Mouse (Mus musculus): ENCODE measurements at regions not wholly inside any gene's neighbourhood (a gene's known extent, or its start where the extent isn't known, plus 50 kb on each side); places are given as distances from the start of the nearest gene placed in this dataset.

GRCm38 (mm10) chr4:39508866-39509265 lies 58.8 kb downstream of the 1700009N14Rik start:
- DNase-seq (ENCODE audit: low spot score), result no peak
- Histone ChIP-seq H3K27ac (no peak overlapping the region), H3K4me1 (replicated peaks) (no peaks in the 10 kb centered on the region), H3K27me3 (ENCODE audit: insufficient read depth, poor library complexity, severe bottlenecking) (no peaks in the 10 kb centered on the region), H3K36me3 (no peaks in the 10 kb centered on the region), H3K9me3 (no peaks in the 10 kb centered on the region), H3K4me3 (no peak overlapping the region)
- 96% methylated on average over 6 of the region's 6 CpGs for WGBS

GRCm38 (mm10) chr4:39527492-39527891 lies 77.4 kb downstream of the 1700009N14Rik start:
- DNase-seq (ENCODE audit: low spot score), result no peak
- Histone ChIP-seq H3K9me3 (no peaks in the 10 kb centered on the region), H3K4me1 (replicated peaks) (no peaks in the 10 kb centered on the region), H3K36me3 (no peaks in the 10 kb centered on the region), H3K27me3 (ENCODE audit: insufficient read depth, poor library complexity, severe bottlenecking) (no peaks in the 10 kb centered on the region), H3K4me3 (no peak overlapping the region), H3K27ac (no peak overlapping the region)
- 85% methylated on average over 2 of the region's 2 CpGs for WGBS

GRCm38 (mm10) chr4:39528661-39529060 lies 78.6 kb downstream of the 1700009N14Rik start:
- 80% methylated on average over 4 of the region's 4 CpGs for WGBS

GRCm38 (mm10) chr4:39556101-39556763 lies 106.1 kb downstream of the 1700009N14Rik start:
- DNase-seq (ENCODE audit: low spot score), result no peak
- Histone ChIP-seq H3K4me1 (replicated peaks) (no peaks in the 10 kb centered on the region), H3K9me3 (no peaks in the 10 kb centered on the region), H3K27me3 (ENCODE audit: insufficient read depth, poor library complexity, severe bottlenecking) (no peaks in the 10 kb centered on the region), H3K4me3 (no peak overlapping the region), H3K36me3 (no peaks in the 10 kb centered on the region), H3K27ac (no peak overlapping the region)
- WGBS, result 95% methylated on average over 3 of the region's 3 CpGs

More at GRCm38 (mm10) chr4:39528661-39529060, 78.6 kb downstream of the 1700009N14Rik start:
- Histone ChIP-seq H3K36me3 (no peaks in the 10 kb centered on the region), H3K4me3 (no peak overlapping the region), H3K9me3 (no peaks in the 10 kb centered on the region), H3K27me3 (ENCODE audit: insufficient read depth, poor library complexity, severe bottlenecking) (no peaks in the 10 kb centered on the region), H3K4me1 (replicated peaks) (no peaks in the 10 kb centered on the region), H3K27ac (no peak overlapping the region)
- DNase-seq (ENCODE audit: low spot score), result no peak

GRCm38 (mm10) chr4:39597426-39597825 lies 147.3 kb downstream of the 1700009N14Rik start:
- H3K9me3 ChIP-seq, result no peaks in the 10 kb centered on the region
- no peaks in the 10 kb centered on the region for H3K4me1 ChIP-seq (replicated peaks)
- H3K27me3 ChIP-seq (ENCODE audit: insufficient read depth, poor library complexity, severe bottlenecking), result no peaks in the 10 kb centered on the region
- no peaks in the 10 kb centered on the region for H3K36me3 ChIP-seq
- H3K4me3 ChIP-seq, result no peak overlapping the region
- no peak overlapping the region for H3K27ac ChIP-seq
- WGBS, result 93% methylated on average over 2 of the region's 2 CpGs
- DNase-seq (ENCODE audit: low spot score), result no peak

- no peak for DNase-seq (ENCODE audit: low spot score)
- Histone ChIP-seq H3K36me3 (no peaks in the 10 kb centered on the region), H3K4me3 (no peak overlapping the region), H3K27me3 (ENCODE audit: insufficient read depth, poor library complexity, severe bottlenecking) (no peaks in the 10 kb centered on the region), H3K27ac (no peak overlapping the region), H3K9me3 (no peaks in the 10 kb centered on the region), H3K4me1 (replicated peaks) (no peaks in the 10 kb centered on the region)
- WGBS, result 96% methylated on average over 5 of the region's 5 CpGs
These were observed 155.0 kb downstream of the 1700009N14Rik start for GRCm38 (mm10) chr4:39605046-39605445.

GRCm38 (mm10) chr4:39644136-39644535 lies 194.0 kb downstream of the 1700009N14Rik start:
- Histone ChIP-seq H3K27ac (no peak overlapping the region), H3K27me3 (ENCODE audit: insufficient read depth, poor library complexity, severe bottlenecking) (no peaks in the 10 kb centered on the region), H3K9me3 (no peaks in the 10 kb centered on the region), H3K36me3 (no peaks in the 10 kb centered on the region), H3K4me1 (replicated peaks) (no peaks in the 10 kb centered on the region), H3K4me3 (no peak overlapping the region)
- no peak for DNase-seq (ENCODE audit: low spot score)
- WGBS, result 87% methylated on average over 7 of the region's 7 CpGs

GRCm38 (mm10) chr4:39644849-39645248 lies 194.8 kb downstream of the 1700009N14Rik start:
- no peaks in the 10 kb centered on the region for H3K36me3 ChIP-seq
- WGBS, result 87% methylated on average over 5 of the region's 5 CpGs
- no peak for DNase-seq (ENCODE audit: low spot score)
- no peak overlapping the region for H3K4me3 ChIP-seq
- no peaks in the 10 kb centered on the region for H3K4me1 ChIP-seq (replicated peaks)
- no peaks in the 10 kb centered on the region for H3K27me3 ChIP-seq (ENCODE audit: insufficient read depth, poor library complexity, severe bottlenecking)
- H3K27ac ChIP-seq, result no peak overlapping the region
- H3K9me3 ChIP-seq, result no peaks in the 10 kb centered on the region

GRCm38 (mm10) chr4:39660538-39660937 lies 210.4 kb downstream of the 1700009N14Rik start:
- Histone ChIP-seq H3K4me1 (replicated peaks) (0 out of 2 replicates have a peak, but pooled peaks cover 4% of the 10 kb centered on the region), H3K36me3 (no peaks in the 10 kb centered on the region), H3K4me3 (no peak overlapping the region), H3K9me3 (no peaks in the 10 kb centered on the region), H3K27ac (no peak overlapping the region), H3K27me3 (ENCODE audit: insufficient read depth, poor library complexity, severe bottlenecking) (no peaks in the 10 kb centered on the region)
- DNase-seq (ENCODE audit: low spot score), result no peak
- 75% methylated on average over 2 of the region's 2 CpGs for WGBS

GRCm38 (mm10) chr4:39672609-39673008 lies 222.5 kb downstream of the 1700009N14Rik start:
- H3K4me1 ChIP-seq (replicated peaks), result no peaks in the 10 kb centered on the region
- H3K9me3 ChIP-seq, result no peaks in the 10 kb centered on the region
- H3K27ac ChIP-seq, result no peak overlapping the region
- H3K36me3 ChIP-seq, result no peaks in the 10 kb centered on the region
- no peak overlapping the region for H3K4me3 ChIP-seq
- no peaks in the 10 kb centered on the region for H3K27me3 ChIP-seq (ENCODE audit: insufficient read depth, poor library complexity, severe bottlenecking)
- peak; percentile 19 for DNase-seq (ENCODE audit: low spot score)
- 56% methylated on average over 7 of the region's 7 CpGs for WGBS

- H3K9me3 ChIP-seq, result no peaks in the 10 kb centered on the region
- no peak overlapping the region for H3K27ac ChIP-seq
- H3K27me3 ChIP-seq (ENCODE audit: insufficient read depth, poor library complexity, severe bottlenecking), result no peaks in the 10 kb centered on the region
- no peak for DNase-seq (ENCODE audit: low spot score)
- 15% methylated on average over 4 of the region's 4 CpGs for WGBS
- 0 out of 2 replicates have a peak, but pooled peaks cover 5% of the 10 kb centered on the region for H3K4me1 ChIP-seq (replicated peaks)
- no peaks in the 10 kb centered on the region for H3K36me3 ChIP-seq
- H3K4me3 ChIP-seq, result no peak overlapping the region
These were observed 245.1 kb downstream of the 1700009N14Rik start for GRCm38 (mm10) chr4:39695236-39695635.

- Histone ChIP-seq H3K9me3 (no peaks in the 10 kb centered on the region), H3K27me3 (ENCODE audit: insufficient read depth, poor library complexity, severe bottlenecking) (no peaks in the 10 kb centered on the region), H3K36me3 (no peaks in the 10 kb centered on the region), H3K4me1 (replicated peaks) (0 out of 2 replicates have a peak, but pooled peaks cover 5% of the 10 kb centered on the region), H3K27ac (no peak overlapping the region), H3K4me3 (no peak overlapping the region)
- peak; percentile 46 for DNase-seq (ENCODE audit: low spot score)
- WGBS, result 39% methylated on average over 5 of the region's 5 CpGs
These were observed 247.5 kb downstream of the 1700009N14Rik start for GRCm38 (mm10) chr4:39697565-39697964.

GRCm38 (mm10) chr4:39699347-39699746 lies 249.3 kb downstream of the 1700009N14Rik start:
- Histone ChIP-seq H3K4me1 (replicated peaks) (0 out of 2 replicates have a peak, but pooled peaks cover 5% of the 10 kb centered on the region), H3K27me3 (ENCODE audit: insufficient read depth, poor library complexity, severe bottlenecking) (no peaks in the 10 kb centered on the region), H3K27ac (no peak overlapping the region), H3K36me3 (no peaks in the 10 kb centered on the region), H3K9me3 (no peaks in the 10 kb centered on the region), H3K4me3 (no peak overlapping the region)
- 83% methylated on average over 2 of the region's 2 CpGs for WGBS
- no peak for DNase-seq (ENCODE audit: low spot score)

All from hindbrain, embryonic 10.5 days (tissue).